Mouse (Mus musculus) kidney, postnatal 0 days (tissue): Measurements from ENCODE around the gene Sorcs2. TPM values are rescaled to one million over a fixed set of nuclear protein-coding genes. Genes with fewer than 3 reads are reported as not detected.
A peak's percentile ranks its signal among the peaks of the same experiment; 100 is the strongest.

Source experiments
- ATAC-seq: fragments of 200-750 bp; cut with Nextera tagmentation; replicated peaks from 2 replicates; pipeline ENCODE4 v1.8.0; 2017; ENCODE audit warnings: low read depth, moderate number of reproducible peaks, moderate TSS enrichment, moderate library complexity; ENCODE audit not compliant: low FRiP score
- DNase-seq: peaks from one replicate; pipeline ENCODE4 v3.0.0-alpha.2; 2016; ENCODE audit warnings: low spot score
- H3K27ac ChIP-seq: fragments of 300-500 bp; sonication (generic); 2 replicates; pipeline ENCODE4 v1.5.1; 2014; ENCODE audit warnings: mild to moderate bottlenecking
- H3K27me3 ChIP-seq: fragments of 300-500 bp; sonication (generic); 2 replicates; pipeline ENCODE4 v1.6.1; 2014; ENCODE audit warnings: low read length, mixed read lengths; ENCODE audit not compliant: insufficient read depth
- H3K36me3 ChIP-seq: fragments of 300-500 bp; sonication (generic); 2 replicates; pipeline ENCODE4 v1.6.1; 2014; ENCODE audit warnings: low read length, mixed read lengths; ENCODE audit not compliant: insufficient read depth
- H3K4me1 ChIP-seq: fragments of 300-500 bp; sonication (generic); replicated peaks from 2 replicates; pipeline ENCODE4 v1.6.1; 2014; ENCODE audit warnings: antibody characterized with exemption, low read length, mixed read lengths; ENCODE audit not compliant: insufficient read depth
- H3K4me2 ChIP-seq: fragments of 300-500 bp; sonication (generic); 2 replicates; pipeline ENCODE4 v1.6.1; 2014; ENCODE audit warnings: mild to moderate bottlenecking, low read length, moderate library complexity, mixed read lengths
- H3K4me3 ChIP-seq: fragments of 300-500 bp; sonication (generic); replicated peaks from 2 replicates; pipeline ENCODE4 v1.5.1; 2014; ENCODE audit warnings: low read depth, low read length
- H3K9ac ChIP-seq: fragments of 300-500 bp; sonication (generic); 2 replicates; pipeline ENCODE4 v1.6.1; 2014; ENCODE audit warnings: low read depth, low read length
- H3K9me3 ChIP-seq: fragments of 300-500 bp; sonication (generic); replicated peaks from 2 replicates; pipeline ENCODE4 v1.6.1; 2016; ENCODE audit warnings: low read length, inconsistent platforms, mixed read lengths
- CTCF ChIP-seq: IDR thresholded peaks from 2 replicates; pipeline ENCODE4 v1.5.1; 2016; ENCODE audit warnings: antibody characterized with exemption, low read depth, mild to moderate bottlenecking, moderate library complexity
- WGBS: fragments of 180-500 bp; shearing (Covaris S2); extraction: QIAGEN DNeasy Blood & Tissue Kit; methylation state at CpG from one replicate; pipeline ENCODE4 v1.1.7; 2014; 5-methylcytosine and 5-hydroxymethylcytosine counted together
- polyA plus RNA-seq: library from polyadenylated mRNA; unstranded; fragments of >200 nt; fragmentation: Nextera tagmentation; extraction: Ambion mirVana; gene quantifications from 2 replicates; pipeline ENCODE4 v1.2.1, GENCODE M21; 2015

Sorcs2 gene
- polyA plus RNA-seq, 1 experiment from 2014 or later: 5.1 TPM

DNA sequence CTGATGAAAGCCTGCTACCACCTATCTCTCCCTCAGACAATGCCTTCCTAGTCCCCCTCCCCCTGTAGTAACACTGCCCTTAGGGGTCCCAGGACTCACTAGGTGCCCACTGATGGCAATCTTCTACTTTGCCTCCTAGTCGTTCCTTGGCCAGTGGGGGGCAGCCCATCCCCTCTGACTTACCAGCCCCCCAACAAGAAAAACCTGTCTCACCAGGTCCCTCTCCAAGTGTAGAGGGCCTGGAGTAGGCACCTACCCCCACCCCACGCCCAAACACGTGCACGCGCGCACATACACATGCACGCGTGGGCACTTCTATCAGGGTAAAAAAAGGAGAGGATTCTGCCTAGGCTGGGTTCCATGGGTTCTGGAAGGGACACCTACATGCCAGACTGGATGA is 77.3 kb downstream of the Sorcs2 start:
- Histone ChIP-seq H3K4me2 (no peak overlapping the region), H3K27ac (no peak overlapping the region), H3K36me3 (no peaks in the 10 kb centered on the region), H3K9ac (no peak overlapping the region), H3K4me3 (no peak overlapping the region), H3K4me1 (peaks cover 14% of the 10 kb centered on the region; the same call in 1 of the 2 replicates), H3K27me3 (no peaks in the 10 kb centered on the region), H3K9me3 (no peaks in the 10 kb centered on the region)
- DNase-seq (no peak), ATAC-seq (no peak)
- WGBS: 87% methylated on average over 8 of the region's 8 CpGs
- TF ChIP-seq CTCF: no peak

DNA sequence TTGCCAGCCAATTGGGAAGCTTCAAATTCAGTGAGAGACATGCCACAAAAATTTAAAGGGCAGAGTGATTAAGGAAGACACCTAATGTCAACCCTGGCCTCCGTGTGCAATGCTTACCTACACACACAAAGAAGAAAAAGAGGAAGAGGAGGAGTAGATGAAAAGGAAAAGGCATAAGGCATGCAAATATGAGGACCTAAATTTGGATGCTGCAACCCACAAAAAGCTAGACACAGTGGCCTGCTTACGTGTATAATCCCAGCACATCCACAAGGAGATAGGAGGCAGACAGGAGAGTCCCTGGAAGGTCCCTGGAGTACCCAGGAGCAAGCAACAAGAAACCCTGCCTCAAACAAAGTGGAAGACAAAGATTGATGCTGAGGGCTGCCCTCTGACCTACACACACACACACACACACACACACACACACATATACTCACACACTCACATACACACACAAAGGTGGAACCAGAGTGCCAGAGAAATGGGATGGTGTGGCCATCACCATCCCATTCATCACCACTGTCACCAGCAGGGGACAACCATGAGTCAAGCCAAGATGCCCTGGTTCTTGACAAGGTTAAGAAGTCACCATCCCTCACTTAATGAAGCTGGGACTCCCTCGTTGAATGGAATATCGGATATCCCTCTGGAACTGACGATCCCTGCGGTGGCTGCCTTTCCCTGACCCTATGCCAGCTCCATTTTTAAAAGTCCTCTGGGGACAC is 80.1 kb downstream of the Sorcs2 start:
- ATAC-seq: no peak
- Histone ChIP-seq H3K9me3 (no peaks in the 10 kb centered on the region), H3K27me3 (no peaks in the 10 kb centered on the region), H3K4me1 (peaks cover 16% of the 10 kb centered on the region), H3K4me2 (no peak overlapping the region), H3K27ac (no peak overlapping the region), H3K4me3 (no peak overlapping the region), H3K36me3 (no peaks in the 10 kb centered on the region), H3K9ac (no peak overlapping the region)
- peak; percentile 46 for DNase-seq
- TF ChIP-seq CTCF: peak; percentile 56
- WGBS: 42% methylated on average over 6 of the region's 6 CpGs

DNA sequence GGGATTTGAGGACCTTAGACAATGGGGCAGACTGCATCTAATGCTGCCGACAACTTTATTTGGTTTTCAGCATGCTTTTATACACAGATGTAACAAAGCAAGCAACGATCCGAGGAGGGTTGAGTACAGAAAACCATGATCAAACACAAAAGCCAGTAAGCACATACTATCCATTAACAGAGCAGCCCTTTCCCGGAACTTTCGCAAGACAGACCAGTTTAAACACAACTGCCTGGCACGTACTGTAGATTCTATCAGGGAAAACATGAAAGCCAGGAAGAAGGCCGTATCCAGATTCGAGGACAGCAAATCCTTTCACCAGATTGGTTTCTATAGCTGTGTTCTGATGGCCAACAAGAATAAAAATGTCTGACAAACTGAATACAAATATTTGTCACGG is 82.8 kb downstream of the Sorcs2 start:
- Histone ChIP-seq H3K4me2 (no peak overlapping the region), H3K9me3 (no peaks in the 10 kb centered on the region), H3K4me3 (no peak overlapping the region), H3K27me3 (no peaks in the 10 kb centered on the region), H3K36me3 (no peaks in the 10 kb centered on the region), H3K9ac (no peak overlapping the region), H3K4me1 (peaks cover 11% of the 10 kb centered on the region), H3K27ac (no peak overlapping the region)
- no peak for TF ChIP-seq CTCF
- WGBS: 80% methylated on average over 9 of the region's 9 CpGs
- DNase-seq (no peak), ATAC-seq (no peak)

DNA sequence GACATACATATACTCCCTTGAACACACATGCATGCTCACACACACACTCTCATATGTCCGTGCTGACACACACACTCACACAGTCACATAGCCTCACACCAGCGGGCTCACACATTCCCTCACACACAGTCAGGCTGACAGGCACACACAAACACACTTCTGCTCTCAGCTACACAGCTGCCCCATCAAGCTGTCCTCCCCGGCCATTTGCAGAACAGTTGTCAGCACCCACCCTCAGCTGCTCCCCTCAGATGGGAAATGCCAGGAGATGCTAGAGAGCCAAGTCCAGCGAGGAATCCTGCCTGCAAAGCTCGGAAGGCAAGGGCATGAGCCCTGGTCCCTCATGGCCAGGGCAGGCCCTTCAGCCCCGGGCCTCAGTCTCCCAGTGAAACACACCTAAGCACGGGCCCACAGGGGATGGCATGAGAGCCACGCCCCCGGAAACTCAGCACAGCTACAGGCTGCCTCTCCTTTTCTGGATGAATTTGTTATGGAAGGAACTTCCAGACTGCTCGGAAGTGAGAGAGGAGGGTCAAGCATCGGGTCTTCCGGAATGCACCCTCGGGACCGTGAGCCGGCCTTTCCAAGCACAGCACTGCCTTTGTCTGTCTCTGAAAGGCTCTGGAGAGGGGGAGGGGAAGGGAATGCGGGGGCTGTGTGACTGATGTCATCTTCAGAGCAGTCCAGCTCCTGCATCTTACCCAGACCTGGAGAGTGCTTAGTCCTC is 84.4 kb downstream of the Sorcs2 start:
- H3K27ac ChIP-seq: peak overlapping the region; percentile 64
- WGBS: 28% methylated on average over 16 of the region's 16 CpGs
- DNase-seq: peak; percentile 92

DNA sequence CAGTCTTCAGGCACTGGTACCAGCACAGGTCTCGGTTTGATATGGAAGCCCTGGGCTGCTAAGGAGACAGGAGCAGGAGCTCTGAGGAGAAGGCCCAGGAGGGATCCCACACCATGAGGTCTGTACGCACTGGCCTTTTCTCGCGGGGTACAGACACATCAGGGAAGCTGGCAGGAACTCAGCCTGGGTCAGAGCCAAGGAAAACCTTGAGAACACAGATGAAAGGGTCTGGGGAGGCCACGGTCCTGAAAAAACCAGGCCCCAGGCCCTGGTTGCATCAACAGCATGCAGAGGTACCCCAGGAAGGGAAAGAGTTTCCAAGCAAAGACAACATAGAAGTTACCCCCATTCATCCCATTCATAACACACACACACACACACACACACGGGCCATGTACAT is 85.0 kb downstream of the Sorcs2 start:
- Histone ChIP-seq H3K27me3 (no peaks in the 10 kb centered on the region), H3K4me3 (no peak overlapping the region), H3K4me1 (peaks cover 11% of the 10 kb centered on the region), H3K4me2 (0 out of 2 replicates have a peak overlapping the region, but pooled peaks have one; percentile 10), H3K36me3 (no peaks in the 10 kb centered on the region), H3K27ac (peak overlapping the region; percentile 64; the same call in 1 of the 2 replicates), H3K9me3 (no peaks in the 10 kb centered on the region), H3K9ac (no peak overlapping the region)
- DNase-seq (no peak), ATAC-seq (no peak)
- no peak for TF ChIP-seq CTCF
- 57% methylated on average over 6 of the region's 6 CpGs for WGBS

More for the DNA sequence above, 84.4 kb downstream of the Sorcs2 start:
- Histone ChIP-seq H3K4me3 (no peak overlapping the region), H3K4me2 (peak overlapping the region; percentile 31; the same call in 1 of the 2 replicates), H3K4me1 (peaks cover 11% of the 10 kb centered on the region), H3K9ac (no peak overlapping the region), H3K27me3 (no peaks in the 10 kb centered on the region), H3K9me3 (no peaks in the 10 kb centered on the region), H3K36me3 (no peaks in the 10 kb centered on the region)
- peak; percentile 85 for ATAC-seq
- TF ChIP-seq CTCF: no peak

DNA sequence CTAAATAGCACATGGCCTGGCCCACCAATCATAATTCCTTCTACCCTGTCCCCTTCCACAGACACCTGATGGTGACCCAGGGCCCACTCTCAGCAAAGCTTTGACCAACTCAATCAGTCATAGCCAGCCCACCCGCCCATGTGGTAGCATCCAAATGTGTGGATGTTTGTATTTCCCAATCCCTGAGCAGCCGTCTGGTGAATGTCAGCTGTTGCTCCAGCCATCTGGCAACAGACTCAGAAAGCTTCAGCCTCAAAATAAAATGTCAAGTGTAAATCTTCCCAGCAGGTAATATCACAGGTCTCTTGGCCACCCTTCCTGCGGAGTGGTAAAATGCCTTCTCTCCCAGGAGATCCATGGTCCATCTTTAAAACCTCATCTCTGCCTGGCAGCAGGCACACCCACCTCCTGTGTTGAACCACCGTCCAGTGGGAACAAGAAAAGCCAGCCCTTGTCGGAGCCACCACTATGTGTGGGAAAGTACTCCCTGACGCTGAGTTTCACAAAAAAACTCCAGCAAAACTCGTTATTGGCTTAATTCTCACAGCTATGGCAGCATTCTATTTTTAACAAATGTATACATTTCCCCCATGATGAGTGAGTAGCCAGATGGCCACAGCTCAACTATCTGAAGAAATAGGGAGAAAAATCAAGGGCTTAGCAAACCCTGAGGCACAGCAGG is 93.5 kb downstream of the Sorcs2 start:
- TF ChIP-seq CTCF: no peak
- no peaks in the 10 kb centered on the region for H3K36me3 ChIP-seq
- no peaks in the 10 kb centered on the region for H3K9me3 ChIP-seq
- no peaks in the 10 kb centered on the region for H3K27me3 ChIP-seq
- no peak overlapping the region for H3K4me3 ChIP-seq
- DNase-seq: no peak
- 66% methylated on average over 7 of the region's 7 CpGs for WGBS
- no peaks in the 10 kb centered on the region for H3K4me1 ChIP-seq
- no peak overlapping the region for H3K9ac ChIP-seq
- no peak overlapping the region for H3K4me2 ChIP-seq
- no peak overlapping the region for H3K27ac ChIP-seq
- no peak for ATAC-seq
